Mouse (Mus musculus) spleen, postnatal 10 days (tissue): ENCODE measurements around the gene Myo15.
"Not testable (repeated sequence)": the region's sequence is repeated elsewhere in the genome, so short reads cannot be mapped to it uniquely, and the experiment has no call there.

Experiments
- DNase-seq, 2 experiments: peaks; one replicate each; pipeline ENCODE4 v3.0.0; 2021 to 2022; ENCODE audit warnings: low spot score in 2 of 2

Myo15 gene

GRCm38 (mm10) chr11:60507281-60507680 lies 38.1 kb downstream of the Myo15 start:
- no peak for DNase-seq

- peak; percentile 60 to 74 for DNase-seq
Observed at GRCm38 (mm10) chr11:60508950-60509349, 39.8 kb downstream of the Myo15 start.

DNA sequence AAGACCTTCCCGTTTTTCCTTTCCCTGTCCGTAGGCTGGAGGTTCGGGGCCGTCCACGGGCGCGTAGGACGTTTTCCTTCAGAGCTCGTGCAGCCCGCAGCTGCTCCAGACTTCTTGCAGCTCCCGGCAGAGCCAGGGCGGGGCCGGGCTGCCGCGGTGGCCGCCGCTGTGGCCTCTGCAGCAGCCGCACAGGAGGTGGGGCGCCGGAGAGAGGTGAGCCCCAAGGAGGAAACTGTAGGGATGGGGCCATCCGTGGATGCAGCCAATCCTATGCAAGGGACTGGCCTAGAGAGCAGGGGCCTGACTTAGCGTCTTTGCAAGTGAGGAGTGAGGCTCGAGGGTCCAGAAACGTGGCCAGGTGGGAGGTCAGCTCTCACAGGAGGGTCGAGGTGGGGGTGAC lies 40.4 kb downstream of the Myo15 start:
- peak in 1 of 2 experiments; percentile 62 for DNase-seq

DNA sequence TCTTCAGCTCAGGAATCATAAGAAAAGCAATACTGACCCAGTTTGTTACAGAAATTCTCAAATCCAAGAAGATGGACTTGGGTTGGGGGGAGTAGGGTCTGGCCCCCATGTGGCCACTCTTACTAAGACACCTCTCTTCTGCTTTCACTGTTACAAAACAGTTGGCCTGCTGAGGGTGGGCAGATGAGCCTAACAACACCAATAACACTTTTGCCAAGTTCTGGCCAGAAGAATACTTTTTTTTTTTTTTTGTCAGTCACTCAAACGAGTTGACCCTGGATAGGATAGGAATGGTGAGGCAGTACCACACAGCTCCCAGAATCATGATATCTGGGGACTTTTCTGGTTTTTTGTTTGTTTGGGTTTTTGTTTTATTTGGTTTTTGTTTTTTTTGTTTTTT lies 42.8 kb downstream of the Myo15 start:
- DNase-seq = no peak

GRCm38 (mm10) chr11:60512520-60512919 lies 43.4 kb downstream of the Myo15 start:
- DNase-seq = no peak

- no peak for DNase-seq
Observed at GRCm38 (mm10) chr11:60514941-60515340, 45.8 kb downstream of the Myo15 start.

- DNase-seq = no peak
Observed at GRCm38 (mm10) chr11:60518305-60518704, 49.2 kb downstream of the Myo15 start.

DNA sequence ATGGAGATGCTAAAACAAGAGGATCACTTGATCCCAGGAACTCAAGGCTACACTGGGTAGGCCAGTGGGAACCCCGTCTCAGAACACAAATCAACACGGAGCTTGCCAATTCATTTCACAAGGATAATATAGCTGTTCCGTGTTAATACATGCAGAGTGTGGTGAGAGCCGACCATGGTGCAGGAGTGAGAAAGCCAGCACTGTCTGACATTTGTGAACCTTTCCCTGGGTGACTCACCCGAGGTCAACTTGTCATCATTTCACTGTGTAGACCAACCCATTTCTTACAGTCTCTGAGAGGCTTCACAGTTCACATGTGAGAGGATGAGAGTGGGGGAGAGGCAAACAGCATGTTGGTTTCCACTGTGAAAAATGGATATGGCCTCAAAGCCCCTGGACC lies 52.9 kb downstream of the Myo15 start:
- DNase-seq = no peak

GRCm38 (mm10) chr11:60522661-60523365 lies 53.7 kb downstream of the Myo15 start:
- DNase-seq = no peak

GRCm38 (mm10) chr11:60526461-60526860 lies 57.3 kb downstream of the Myo15 start:
- no peak for DNase-seq

GRCm38 (mm10) chr11:60535676-60536075 lies 66.5 kb downstream of the Myo15 start:
- no peak for DNase-seq

GRCm38 (mm10) chr11:60536180-60536858 lies 67.2 kb downstream of the Myo15 start, which contains the start of gene Alkbh5:
TSS of gene Alkbh5 (plus strand) at chr11:60536381.
- peak in 1 of 2 experiments; percentile 40 for DNase-seq

DNA sequence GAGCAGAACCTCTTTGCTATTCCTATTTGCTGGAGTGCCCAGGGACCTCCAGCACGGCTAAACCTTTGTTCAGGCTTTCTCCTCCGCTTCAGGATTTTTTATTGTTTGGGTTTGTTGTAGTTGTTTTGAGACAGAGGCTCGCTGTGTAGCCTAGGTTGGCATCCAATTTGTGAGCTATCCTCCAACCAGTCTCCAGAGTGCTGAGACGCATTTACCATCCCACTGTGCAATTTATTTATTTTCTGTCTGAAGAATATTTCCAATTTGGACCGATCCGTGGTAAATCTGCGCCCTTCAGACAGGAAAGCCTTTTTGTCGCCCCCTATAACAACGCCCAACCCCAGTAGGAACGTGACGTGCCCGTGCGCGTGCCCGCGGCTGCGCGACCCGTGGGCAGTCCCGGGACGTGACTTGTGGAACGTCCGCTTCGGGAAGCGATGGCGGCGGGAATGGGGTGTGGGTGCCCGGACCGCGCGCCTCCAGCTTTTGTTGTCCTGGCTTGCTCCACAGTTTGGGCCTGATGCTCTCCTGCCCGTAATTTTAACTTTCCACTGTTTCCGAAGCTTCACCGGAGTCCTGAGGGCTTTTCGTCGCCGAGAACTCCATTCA lies 67.8 kb downstream of the Myo15 start:
- DNase-seq = peak; percentile 86 to 89

DNA sequence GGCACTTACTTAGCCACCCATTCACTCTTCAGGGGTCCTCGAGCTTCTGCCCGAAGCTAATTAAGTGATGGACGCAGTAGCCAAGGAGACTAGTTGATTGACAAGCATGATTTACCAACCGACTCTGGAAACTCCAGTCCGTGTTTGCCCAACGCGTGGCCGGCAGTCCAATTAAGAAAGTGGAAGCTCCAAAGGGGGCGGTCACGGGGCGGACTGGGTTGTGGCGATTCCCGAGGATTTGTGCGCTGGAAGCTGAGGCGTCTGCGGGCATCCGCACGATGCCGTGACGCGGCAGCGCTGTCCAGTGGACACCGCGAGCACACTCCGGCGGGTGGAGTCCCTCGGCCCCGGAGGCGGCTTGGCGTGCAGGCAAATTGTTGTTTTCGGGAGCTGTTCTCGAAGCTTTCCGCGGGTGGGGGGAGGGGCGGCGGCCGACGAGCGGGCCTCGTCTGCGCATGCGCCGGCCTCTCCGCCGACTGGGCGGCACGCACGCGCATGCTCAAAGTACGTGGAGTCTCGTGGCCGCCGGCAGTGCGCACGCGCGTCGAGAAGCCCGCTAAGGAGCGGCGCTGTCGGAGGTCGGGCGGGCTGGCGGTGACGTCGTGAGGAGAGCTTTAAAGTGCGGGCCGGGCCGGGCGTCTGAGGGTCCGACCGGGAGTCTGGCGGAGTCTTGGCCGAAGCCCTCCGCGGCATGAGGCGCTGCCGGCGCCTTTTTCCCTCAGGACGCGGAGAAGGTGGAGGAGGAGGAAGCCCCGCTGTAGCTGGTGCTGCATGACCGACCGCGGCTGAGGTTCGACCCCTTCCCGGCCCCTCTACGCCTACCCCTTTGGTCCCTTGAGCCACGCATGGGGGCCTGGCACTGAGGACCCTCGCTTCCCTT lies 68.6 kb downstream of the Myo15 start:
- DNase-seq = peak; percentile 89 to 97

- DNase-seq = peak; percentile 59 to 70
Observed at GRCm38 (mm10) chr11:60538371-60539281, 69.5 kb downstream of the Myo15 start.

DNA sequence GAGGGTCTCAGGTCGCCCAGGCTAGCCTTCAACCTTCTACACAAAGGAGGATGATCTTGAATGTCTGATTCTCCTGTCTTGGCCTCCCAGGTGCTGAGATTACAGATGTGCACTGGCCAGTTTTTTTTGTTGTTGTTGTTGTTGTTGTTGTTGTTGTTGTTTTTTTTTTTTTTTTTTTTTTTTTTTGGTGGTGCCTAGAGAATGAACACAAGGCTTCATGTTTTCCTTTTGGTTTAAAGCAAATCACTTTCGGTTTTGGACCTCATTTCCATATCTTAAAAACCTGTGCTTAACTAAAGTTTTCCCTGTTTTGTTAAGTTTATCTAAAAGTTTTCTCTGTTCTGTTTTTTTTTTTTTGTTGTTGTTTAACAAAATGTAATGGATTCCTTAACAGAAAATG lies 70.4 kb downstream of the Myo15 start:
- DNase-seq = no peak

GRCm38 (mm10) chr11:60540002-60540610 lies 71.0 kb downstream of the Myo15 start:
- DNase-seq = peak in 1 of 2 experiments; percentile 15

GRCm38 (mm10) chr11:60540761-60541160 lies 71.6 kb downstream of the Myo15 start:
- DNase-seq = no peak

- DNase-seq = no peak
Observed at GRCm38 (mm10) chr11:60541831-60542230, 72.7 kb downstream of the Myo15 start.

- DNase-seq = not testable (repeated sequence)
Observed at GRCm38 (mm10) chr11:60543211-60543610, 74.1 kb downstream of the Myo15 start.
